ENCODE assay signal across 12 mouse cellular contexts in the genomic region with DNA sequence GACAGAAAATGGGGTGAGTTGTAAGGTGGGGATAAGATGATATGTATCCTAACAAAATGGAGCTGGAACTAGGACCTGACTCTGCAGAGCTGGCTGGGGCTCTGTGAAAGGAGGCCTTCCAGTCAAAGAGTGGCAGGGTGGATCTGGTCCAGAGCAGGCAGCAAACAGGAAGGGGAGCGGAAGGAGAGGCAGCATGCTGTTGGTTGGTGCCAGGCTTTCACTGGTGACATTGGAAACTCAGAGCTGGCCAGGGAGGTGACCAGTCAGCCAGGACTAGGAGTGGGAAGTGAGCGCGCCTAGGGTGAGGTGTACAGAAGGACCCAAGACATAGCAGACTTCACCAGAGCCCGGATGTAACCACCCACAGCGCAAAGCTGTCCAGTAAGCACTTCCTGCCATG.
"Had no signal": no experiment of that assay in that cellular context is flagged by ENCODE, and none has a peak within 500 bp of the region (broad histone marks: within the 10 kb centered on the region; RNA-seq: fewer than 3 reads in every experiment).

No protein-coding gene starts in this region.

- ATAC-seq: lung, postnatal 0 days; midbrain, embryonic 13.5 days had no signal

- H3K27ac ChIP-seq: limb, embryonic 13.5 days; liver, embryonic 15.5 days; midbrain, embryonic 13.5 days had no signal

- DNase-seq: kidney, postnatal 10 days; kidney, postnatal 4 days; lung, adult 2 months; lung, postnatal 36 days; right cerebral cortex, adult 18-20 months; thymus, adult 18-20 months; thymus, postnatal 14 days had no signal

- H3K27me3 ChIP-seq: limb, embryonic 13.5 days; liver, embryonic 15.5 days; midbrain, embryonic 13.5 days had no signal

- H3K4me1 ChIP-seq: limb, embryonic 13.5 days; liver, embryonic 15.5 days; midbrain, embryonic 13.5 days had no signal

- H3K9me3 ChIP-seq: limb, embryonic 13.5 days; liver, embryonic 15.5 days; midbrain, embryonic 13.5 days had no signal

- H3K9ac ChIP-seq: limb, embryonic 13.5 days; liver, embryonic 15.5 days; midbrain, embryonic 13.5 days had no signal

- H3K4me3 ChIP-seq: limb, embryonic 13.5 days; liver, embryonic 15.5 days; midbrain, embryonic 13.5 days had no signal

- H3K4me2 ChIP-seq: limb, embryonic 13.5 days; liver, embryonic 11.5 days; liver, embryonic 15.5 days; midbrain, embryonic 13.5 days had no signal

- H3K36me3 ChIP-seq: limb, embryonic 13.5 days; liver, embryonic 15.5 days; midbrain, embryonic 13.5 days had no signal
